ENCODE assay signal across 11 mouse cellular contexts in genomic region chr7:110297611-110298010, GRCm38 (mm10).
DNase-seq lines count a peak whose midpoint lies in the region; ATAC-seq and TF ChIP-seq lines count a peak whose summit lies in the region.
"Had no signal": no experiment of that assay in that cellular context is flagged by ENCODE, and none has a peak within 500 bp of the region (broad histone marks: within the 10 kb centered on the region; RNA-seq: fewer than 3 reads in every experiment).

No protein-coding gene starts in this region.

- no peak for TF ChIP-seq POLR2A in limb, embryonic 14.5 days (IDR thresholded peaks at IDR 0.05; ENCODE audit: borderline replicate concordance, extremely low read depth, insufficient read depth, insufficient read length)

- no peaks in the 10 kb centered on the region for H3K9me3 ChIP-seq in kidney, embryonic 14.5 days (ENCODE audit: control insufficient read depth, low read length)
- H3K9me3 ChIP-seq in heart, embryonic 10.5 days, result no peaks in the 10 kb centered on the region
- peaks cover 5% of the 10 kb centered on the region; the same call in 1 of the 2 replicates for H3K9me3 ChIP-seq in limb, embryonic 14.5 days (ENCODE audit: control insufficient read depth, low read length)
- H3K9me3 ChIP-seq: neural tube, embryonic 12.5 days had no signal

- H3K9ac ChIP-seq in kidney, embryonic 14.5 days (ENCODE audit: low read depth, low read length), result peak overlapping the region; percentile 25; the same call in 1 of the 2 replicates
- peak overlapping the region; percentile 34 for H3K9ac ChIP-seq in limb, embryonic 14.5 days (ENCODE audit: low read depth, low read length, severe bottlenecking)
- H3K9ac ChIP-seq: neural tube, embryonic 12.5 days had no signal

- H3K4me2 ChIP-seq in kidney, embryonic 14.5 days (replicated peaks; ENCODE audit: low read depth, low read length), result no peak overlapping the region
- H3K4me2 ChIP-seq in limb, embryonic 14.5 days (replicated peaks; ENCODE audit: low read depth, low read length, severe bottlenecking), result peak overlapping the region; percentile 26; the same call in 1 of the 2 replicates
- H3K4me2 ChIP-seq: neural tube, embryonic 12.5 days had no signal

- no peaks in the 10 kb centered on the region for H3K36me3 ChIP-seq in kidney, embryonic 14.5 days (ENCODE audit: control insufficient read depth, insufficient read depth, low read length)
- H3K36me3 ChIP-seq in heart, embryonic 10.5 days, result no peaks in the 10 kb centered on the region
- no peaks in the 10 kb centered on the region for H3K36me3 ChIP-seq in limb, embryonic 14.5 days (ENCODE audit: control insufficient read depth, insufficient read depth, low read length)
- H3K36me3 ChIP-seq: neural tube, embryonic 12.5 days had no signal

- DNase-seq in kidney, adult 9 months, result no peak
- no peak for DNase-seq in heart, embryonic 10.5 days (ENCODE audit: low spot score)
- DNase-seq in limb, embryonic 14.5 days (ENCODE audit: low spot score), result no peak
- DNase-seq in MN1 (ENCODE audit: low spot score), result no peak
- DNase-seq in cerebellum, postnatal 36 days, result no peak
- DNase-seq: cerebellum, adult 2 months had no signal

- no peak overlapping the region for H3K4me3 ChIP-seq in kidney, embryonic 14.5 days (ENCODE audit: low read length)
- H3K4me3 ChIP-seq in brown adipose tissue, adult 24 weeks (ENCODE audit: insufficient read depth, low read depth, low read length), result no peak overlapping the region
- H3K4me3 ChIP-seq in heart, embryonic 10.5 days, result no peak overlapping the region
- H3K4me3 ChIP-seq in limb, embryonic 14.5 days (replicated peaks; ENCODE audit: low read length), result no peak overlapping the region
- H3K4me3 ChIP-seq: neural tube, embryonic 12.5 days had no signal

- no peaks in the 10 kb centered on the region for H3K27me3 ChIP-seq in kidney, embryonic 14.5 days (ENCODE audit: control insufficient read depth, insufficient read depth, low read length)
- H3K27me3 ChIP-seq in heart, embryonic 10.5 days (ENCODE audit: insufficient read depth, poor library complexity, severe bottlenecking), result no peaks in the 10 kb centered on the region
- no peaks in the 10 kb centered on the region for H3K27me3 ChIP-seq in limb, embryonic 14.5 days (ENCODE audit: control insufficient read depth, insufficient read depth, low read length)
- H3K27me3 ChIP-seq: neural tube, embryonic 12.5 days had no signal

- WGBS in kidney, embryonic 14.5 days, result 43% methylated on average over 4 of the region's 4 CpGs
- WGBS in heart, embryonic 10.5 days, result 55% methylated on average over 4 of the region's 4 CpGs
- WGBS in limb, embryonic 14.5 days, result 30% methylated on average over 4 of the region's 4 CpGs

- peaks cover 17% of the 10 kb centered on the region for H3K4me1 ChIP-seq in kidney, embryonic 14.5 days (ENCODE audit: control insufficient read depth, insufficient read depth, low read length)
- peaks cover 17% of the 10 kb centered on the region for H3K4me1 ChIP-seq in brown adipose tissue, adult 24 weeks (ENCODE audit: control insufficient read depth, insufficient read depth, insufficient read length, low read length)
- H3K4me1 ChIP-seq in heart, embryonic 10.5 days, result peaks cover 28% of the 10 kb centered on the region
- peaks cover 17% of the 10 kb centered on the region for H3K4me1 ChIP-seq in limb, embryonic 14.5 days (ENCODE audit: control insufficient read depth, insufficient read depth, low read length)
- H3K4me1 ChIP-seq: neural tube, embryonic 12.5 days had no signal

- peak; percentile 41; the same call in 1 of the 2 replicates for ATAC-seq in kidney, embryonic 14.5 days (ENCODE audit: low FRiP score, low TSS enrichment)
- ATAC-seq in limb, embryonic 14.5 days (ENCODE audit: low FRiP score, low read depth), result no peak; the same call in none of the 2 replicates
- ATAC-seq in megakaryocyte progenitor cell, adult 5-6 weeks (replicated peaks; ENCODE audit: poor library complexity), result no peak
- ATAC-seq: inflammation-experienced regulatory T-cells, adult 6 months had no signal

- H3K27ac ChIP-seq in kidney, embryonic 14.5 days (ENCODE audit: low read depth, low read length), result peak overlapping the region; percentile 85
- peak overlapping the region; percentile 83 for H3K27ac ChIP-seq in brown adipose tissue, adult 24 weeks (replicated peaks; ENCODE audit: low read depth, low read length)
- H3K27ac ChIP-seq in heart, embryonic 10.5 days, result peak overlapping the region; percentile 93
- H3K27ac ChIP-seq in limb, embryonic 14.5 days (replicated peaks; ENCODE audit: low read depth, low read length), result peak overlapping the region; percentile 83
- H3K27ac ChIP-seq: neural tube, embryonic 12.5 days had no signal
